Mouse (Mus musculus) kidney, adult 9 months (tissue): ENCODE data around the gene Ehbp1.

Experiments used
- DNase-seq: peaks from one replicate; pipeline ENCODE4 v3.0.0; 2022

Ehbp1 gene

DNA sequence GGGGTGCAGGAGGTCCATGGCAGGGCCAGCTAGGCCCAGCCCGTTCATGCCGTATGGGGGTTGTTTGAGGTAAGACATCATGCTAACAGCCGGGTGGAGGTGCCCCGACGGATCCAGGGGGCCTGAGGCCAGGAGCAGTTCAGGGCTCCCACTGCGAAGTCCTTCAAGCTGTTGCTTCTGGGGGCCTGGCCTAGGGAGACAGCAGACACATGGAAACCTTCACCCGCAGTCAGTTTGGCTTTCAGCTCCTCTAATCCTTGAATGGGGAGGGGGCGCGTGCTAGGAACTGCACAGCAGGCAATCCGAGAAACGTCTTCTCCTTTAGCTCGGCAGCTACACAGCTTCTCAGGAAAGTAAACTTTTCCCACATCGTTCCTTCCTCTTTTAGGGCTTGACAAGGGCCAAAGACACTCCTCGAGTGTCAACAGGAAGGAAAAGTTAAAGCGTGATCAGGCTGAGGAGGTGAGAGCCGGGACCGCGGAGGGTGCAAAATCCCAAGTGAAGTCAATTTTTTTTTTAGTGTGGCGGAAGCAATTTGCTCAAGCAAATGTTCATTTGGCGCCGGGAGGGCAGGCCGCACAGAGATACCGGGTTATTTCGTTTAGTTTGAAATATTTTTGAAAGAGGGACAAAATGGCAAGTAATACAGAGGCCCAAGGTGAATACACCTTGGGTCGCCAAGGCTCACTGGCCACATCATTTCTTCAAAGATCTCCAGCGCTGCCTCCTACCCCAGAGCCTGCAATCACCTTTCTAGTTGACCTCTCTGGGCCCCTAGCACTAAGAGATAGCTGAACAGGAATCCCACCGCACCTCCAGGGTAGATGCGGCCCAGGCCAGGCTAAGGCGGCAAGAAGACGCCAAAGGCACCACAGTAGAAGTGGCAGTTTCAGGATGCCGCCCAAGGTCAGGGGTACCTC is 342.4 kb downstream of the Ehbp1 start:
- DNase-seq, result no peak

DNA sequence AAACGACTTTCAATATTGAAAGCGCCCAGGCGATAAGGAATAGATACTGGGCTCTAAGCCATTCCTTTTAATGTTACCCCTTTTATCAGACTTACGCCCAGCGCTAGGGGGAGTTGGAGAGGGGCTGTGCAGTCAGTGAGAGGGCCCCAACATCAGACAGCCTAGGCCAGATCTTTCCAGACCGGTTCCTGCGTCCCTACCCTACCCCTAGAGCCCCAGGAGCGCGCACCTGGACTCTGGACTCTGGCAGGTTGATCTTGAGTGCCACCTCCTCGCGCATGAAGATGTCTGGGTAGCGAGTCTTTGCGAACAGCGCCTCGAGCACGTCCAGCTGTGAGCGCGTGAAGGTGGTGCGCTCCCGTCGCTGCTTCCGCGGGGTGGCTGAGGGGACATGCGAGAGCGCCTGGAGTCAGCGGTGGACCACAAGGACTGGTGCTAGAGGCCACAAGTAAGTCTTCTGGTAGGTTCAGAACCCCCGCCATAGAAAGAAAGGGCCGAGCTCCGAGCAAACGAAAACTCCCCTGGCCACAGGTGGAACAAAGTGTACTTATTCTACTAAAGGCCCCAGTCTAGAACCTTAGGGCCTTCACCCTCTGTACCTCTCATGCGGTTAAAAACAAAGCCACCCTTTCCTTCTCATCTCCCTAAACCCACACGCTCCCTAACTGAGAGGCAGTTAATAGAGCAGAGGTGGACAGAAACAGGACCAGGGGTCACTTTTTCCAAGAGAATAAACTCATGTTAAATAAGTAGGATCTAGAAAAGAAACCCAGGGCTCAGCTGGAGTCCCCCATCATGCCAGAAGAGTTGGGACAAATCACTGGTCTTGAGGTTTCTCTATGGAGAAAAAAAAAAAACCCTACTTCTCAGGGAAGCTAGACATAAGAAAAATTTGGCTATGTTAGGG is 343.7 kb downstream of the Ehbp1 start:
- peak; percentile 47 for DNase-seq

DNA sequence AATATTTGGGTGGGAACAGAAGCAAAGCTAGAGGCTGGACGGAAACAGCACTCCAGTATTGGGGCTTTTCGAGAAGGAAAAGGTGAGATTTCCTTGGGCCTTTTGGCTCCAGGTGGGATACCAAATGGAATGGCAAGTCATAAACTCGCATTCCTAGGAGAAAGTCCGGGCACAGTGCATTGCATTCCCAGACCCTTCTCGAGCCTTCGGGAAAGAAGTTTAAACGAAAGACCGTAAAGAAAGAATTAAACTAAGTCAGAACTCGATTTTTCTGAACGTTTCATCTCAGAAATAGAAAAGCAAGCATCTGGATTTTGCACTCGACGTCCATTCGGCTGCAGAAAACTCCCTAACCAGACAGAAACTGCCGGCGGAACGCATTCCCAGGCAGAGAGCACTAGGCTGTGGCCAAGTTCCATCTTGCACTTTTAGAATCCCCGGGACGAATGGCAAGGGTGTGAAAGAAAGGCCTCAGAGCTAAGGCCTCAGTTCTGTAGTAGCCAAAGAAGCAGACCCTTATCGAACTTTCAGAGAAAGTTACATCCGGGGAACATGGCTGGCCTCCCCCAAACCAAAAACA is 344.4 kb downstream of the Ehbp1 start:
- peak; percentile 20 for DNase-seq

DNA sequence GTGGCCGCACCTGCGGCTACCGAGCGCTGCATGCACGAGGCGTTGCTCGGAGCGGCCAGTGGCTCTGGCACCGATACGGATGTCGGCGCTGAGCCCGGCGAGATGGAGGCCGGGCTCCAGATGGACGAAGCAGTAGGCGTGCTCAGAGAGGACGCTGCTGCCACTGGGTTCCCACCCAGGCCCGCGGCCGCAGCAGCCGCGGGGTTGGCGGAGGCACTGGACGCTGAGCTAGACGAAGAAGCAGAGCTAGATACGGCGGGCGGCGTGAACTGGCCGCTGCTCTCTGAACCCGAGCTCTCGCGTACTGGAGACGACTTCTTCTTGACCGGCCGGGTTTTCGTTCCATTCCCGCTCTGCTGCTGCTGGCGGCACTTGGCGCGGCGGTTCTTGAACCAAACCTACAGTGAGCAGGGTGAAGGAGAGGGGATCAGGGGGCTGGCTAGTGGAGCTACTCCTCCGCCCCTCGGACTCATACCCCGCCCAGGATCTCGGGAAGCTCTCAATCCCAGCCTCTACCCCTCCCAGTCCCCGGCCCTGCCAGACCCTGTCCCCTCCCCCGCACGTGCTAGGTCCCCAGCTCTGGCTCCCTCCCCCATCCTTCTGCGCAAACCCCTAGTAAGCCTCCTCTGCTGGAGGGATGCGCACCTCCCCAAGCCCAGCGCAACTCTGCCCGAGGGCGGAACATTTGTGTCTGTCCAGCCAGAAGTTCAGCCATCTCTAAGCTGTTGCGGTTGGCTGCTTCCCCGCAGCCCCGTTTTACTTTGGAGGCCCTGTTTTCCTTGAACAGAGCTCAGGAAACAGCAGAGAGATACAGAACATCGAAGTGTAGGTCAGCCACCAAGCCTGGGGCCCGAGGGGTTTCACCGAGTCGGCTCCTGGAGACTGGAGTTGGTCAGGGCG is 345.2 kb downstream of the Ehbp1 start:
- DNase-seq, result peak; percentile 13

DNA sequence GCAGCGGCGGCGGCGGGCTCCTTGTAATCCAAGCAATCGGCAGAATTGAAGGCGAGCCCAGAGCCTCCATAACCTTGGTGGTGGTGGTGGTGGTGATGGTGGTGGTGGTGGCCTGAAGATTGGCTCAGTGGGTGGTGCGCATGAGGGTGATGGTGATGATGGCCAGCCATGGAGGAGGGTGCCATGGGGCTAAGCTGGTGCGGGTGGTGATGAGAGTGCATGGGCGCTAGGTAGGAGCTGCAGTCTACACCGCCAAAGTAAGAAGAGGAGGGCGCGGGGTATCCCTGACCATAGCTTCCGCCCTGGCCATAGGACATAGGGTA is 345.8 kb downstream of the Ehbp1 start:
- peak; percentile 4 for DNase-seq

DNA sequence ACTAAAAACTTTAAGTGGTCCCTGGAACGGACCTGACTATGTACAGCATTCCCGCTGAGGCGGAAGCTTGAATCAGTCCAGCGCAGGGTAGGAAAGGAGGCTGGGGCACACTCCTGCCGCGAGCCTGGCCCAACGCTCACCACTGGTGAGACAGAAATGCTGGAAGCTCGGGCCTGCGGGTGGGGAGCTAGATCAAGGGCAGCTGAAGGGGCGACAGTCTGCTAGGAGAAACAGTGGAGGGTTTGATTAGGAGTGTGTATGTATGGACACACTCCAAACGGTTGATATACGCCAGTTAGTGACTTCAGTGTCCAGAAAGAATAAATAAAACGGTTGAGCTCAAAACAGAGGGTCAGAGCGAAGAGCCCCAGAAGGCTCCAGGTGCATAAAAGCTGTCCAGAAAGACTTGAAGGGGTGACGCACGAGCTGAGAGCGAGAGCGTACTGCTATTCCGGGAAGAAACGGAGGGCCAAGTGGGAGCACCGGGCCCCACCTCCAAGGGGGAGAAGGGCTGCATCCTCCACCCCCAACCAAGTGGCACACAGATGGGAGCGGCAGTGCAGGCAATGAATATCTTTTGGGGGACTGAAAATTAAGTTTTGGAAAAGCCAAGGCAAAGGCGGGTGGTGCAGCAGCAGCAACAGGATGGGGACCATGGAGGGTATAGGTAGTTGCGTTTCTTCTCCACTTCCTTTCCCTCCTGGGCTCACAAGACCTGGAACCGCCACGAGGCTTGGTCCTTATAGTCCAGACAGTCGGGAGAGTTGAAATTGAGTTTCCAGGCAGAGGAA is 346.4 kb downstream of the Ehbp1 start:
- DNase-seq, result peak; percentile 6

DNA sequence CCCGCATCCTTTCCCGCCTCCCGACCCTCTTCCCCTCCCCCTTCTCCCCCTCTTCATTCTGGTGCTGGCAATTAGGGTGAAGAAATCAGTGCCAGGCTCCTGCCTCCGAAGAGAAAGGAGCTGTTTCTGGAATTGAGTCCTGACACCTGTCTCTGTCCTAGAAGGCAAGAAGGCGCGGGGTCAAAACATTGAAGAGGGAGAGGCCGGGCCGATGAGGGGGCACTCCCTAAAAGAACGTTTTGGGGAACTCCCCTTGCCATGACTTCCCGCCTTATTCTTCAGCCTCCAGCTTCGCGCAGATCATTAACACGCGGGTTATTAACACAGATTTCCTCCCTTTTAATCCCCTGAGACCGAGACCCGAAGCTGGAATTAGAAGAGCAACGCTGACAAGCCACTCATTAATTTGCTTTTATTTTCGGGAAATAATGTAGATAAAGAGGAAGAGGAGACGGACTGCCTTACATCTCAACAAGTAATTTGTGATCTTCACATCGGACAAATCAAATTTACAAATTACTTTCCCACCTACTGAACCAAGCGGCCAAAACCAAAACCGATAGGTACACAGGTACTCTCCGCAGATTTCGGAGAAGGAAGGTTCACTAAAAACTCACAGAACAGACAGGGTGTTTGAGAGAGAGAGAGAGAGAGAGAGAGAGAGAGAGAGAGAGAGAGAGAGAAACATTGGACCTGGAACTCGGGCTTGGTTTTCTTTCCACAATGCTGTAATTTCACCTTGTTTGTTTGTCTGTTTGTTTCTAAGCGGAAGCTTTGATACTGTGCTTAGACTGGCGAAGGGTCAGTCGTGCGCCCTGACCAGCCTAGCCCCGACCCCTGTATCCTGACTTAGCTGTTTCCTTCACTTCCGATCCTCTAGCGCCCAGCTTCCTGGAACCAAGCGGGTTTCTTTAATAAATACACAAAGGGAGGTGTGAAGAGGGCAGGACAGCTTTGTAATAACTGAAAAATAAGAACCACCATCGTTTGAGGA is 347.4 kb downstream of the Ehbp1 start:
- peak; percentile 17 for DNase-seq

DNA sequence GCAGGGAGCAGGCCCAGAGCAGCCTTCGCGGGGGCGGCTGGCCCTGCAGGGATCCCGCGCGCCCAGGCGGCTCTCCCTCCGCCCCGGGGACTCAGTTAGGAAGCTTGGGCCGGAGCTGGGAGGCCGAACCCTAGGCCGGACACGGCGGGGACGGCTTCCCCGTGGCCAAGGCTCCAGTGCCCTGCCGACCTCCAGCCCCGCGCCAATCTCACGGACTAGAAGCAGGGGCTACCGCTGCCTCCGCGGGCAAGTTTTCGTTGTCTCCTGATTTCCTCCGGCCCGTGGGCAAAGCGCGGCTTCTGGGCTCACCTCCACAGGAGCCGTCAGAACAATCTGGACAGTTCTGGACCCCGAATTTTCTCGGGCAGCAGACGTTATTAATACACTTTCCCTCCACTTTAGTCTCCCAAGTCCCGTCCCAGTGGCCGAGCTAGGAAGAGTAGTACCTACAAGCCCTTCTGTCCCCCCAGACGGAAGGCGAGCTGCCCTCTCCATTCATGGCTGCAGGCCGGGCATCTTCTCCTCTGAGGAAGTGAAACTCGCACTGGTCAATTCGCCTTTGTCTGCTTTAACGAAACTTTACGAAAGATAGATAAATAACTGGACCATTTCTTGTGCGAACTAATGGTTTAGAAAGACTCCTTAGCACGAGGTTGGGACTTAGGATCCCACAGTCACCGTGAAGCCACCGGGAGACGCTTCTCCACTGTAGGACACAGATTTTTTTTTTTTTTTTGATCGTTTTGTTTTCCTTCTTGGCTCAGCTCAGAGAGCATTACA is 348.3 kb downstream of the Ehbp1 start:
- peak; percentile 49 for DNase-seq

DNA sequence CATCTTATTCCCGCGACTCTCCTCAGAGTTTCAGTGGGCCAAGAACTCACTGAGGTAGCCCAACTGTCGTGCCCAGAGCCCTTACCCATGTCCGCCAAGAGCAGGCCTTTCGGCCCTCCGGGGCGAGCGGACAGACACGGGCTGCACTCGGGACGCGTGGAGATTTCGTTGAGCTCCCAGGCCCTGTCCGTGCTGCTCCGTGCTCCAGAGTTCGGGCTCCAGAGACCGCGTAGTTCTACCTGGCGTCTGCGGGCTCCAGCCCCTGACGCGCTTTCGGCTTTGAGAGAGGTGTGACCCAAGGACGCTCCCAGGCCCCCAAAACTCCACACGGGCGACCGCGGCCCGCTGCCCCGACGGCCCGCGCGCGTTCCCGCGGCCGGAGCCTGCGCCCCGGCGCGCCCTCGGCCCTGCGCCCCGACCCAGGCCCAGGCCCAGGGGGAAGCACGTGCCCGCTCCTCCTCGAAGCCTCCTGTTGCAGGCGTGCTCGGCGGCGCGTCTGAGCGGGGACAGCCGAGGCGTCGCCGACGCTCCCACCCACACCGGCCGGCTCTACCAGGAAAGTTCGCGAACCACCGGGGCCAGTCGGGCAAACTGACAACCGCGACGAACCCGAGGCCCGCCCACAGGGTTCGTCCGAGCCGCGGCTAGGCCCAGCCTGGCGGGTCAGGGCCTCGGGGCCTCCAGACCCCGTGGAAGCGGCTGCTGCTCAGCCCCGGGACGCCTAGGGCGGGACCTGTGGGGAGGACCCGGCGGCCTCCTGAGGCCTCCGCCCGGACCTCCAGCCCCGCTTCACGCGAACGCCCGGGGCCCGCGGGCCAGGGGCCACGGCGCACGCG is 349.1 kb downstream of the Ehbp1 start:
- peak; percentile 6 for DNase-seq

DNA sequence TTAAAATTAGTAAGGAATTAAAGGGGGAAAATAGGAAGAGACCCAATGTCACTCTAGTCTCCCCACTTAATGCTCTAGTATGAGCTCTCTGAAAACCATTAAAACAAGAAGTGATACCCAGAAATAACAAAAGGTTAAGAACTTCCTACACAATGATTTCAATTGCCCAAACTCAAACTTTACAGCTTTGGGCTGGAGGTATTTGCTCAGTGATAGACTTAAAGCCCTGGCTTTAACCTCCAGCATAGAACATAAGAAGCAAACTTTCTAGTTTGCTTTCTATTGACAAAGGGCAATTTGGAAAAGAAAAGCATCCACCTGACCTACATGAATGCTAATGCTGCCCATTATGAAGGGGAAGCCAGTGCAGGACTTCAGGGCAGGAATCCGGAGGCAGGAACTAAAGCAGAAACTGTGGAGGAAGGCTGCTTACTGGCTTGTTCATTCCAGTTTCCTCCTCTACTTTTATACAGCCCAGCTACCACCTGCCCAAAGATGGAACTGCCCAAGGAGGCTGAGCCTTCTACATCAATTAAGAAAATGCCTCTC is 353.6 kb downstream of the Ehbp1 start:
- DNase-seq, result no peak

DNA sequence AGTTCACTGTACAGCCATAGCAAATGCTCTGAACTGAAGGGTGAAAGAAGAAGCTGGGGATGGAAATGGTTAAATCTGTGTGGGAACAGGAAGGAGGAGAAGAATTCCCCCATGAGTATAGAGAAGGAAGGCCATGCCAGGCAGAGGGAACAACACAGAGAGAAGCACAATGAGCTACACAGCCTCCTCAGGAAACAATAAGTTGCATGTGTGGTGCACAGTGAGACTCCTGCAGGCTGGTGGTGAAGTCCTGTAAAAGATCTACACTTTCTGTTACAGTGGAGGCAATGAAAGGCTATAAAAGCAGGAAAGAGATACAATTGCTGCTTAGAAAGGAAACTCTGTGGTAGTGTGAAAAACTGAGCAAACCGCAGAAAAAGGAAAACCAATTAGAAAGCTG is 357.0 kb downstream of the Ehbp1 start:
- DNase-seq, result no peak

DNA sequence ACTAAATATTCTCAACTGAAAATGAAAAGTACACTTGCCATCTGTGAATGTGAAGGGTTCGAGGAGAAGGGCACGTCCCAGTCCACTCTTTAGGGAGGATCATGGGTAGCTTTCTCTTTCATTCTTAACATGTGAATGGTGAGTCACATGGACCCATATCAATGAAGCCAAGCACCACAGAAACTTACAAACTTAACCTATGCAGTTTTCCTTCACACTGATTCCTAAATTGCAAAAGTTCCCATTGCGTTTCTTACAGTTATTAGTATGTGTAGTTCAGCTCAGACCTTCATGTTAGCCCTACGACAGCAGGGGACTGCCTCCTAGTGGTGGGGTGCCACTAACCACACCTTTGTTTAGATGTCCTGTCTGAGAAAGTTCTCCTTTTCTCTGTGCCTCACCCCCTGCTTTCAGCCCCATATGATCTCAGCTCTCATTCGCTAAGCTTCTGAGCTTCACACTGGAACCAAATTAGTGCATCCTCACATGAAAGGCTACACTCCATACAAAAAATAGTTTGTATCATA is 368.0 kb downstream of the Ehbp1 start:
- no peak for DNase-seq

DNA sequence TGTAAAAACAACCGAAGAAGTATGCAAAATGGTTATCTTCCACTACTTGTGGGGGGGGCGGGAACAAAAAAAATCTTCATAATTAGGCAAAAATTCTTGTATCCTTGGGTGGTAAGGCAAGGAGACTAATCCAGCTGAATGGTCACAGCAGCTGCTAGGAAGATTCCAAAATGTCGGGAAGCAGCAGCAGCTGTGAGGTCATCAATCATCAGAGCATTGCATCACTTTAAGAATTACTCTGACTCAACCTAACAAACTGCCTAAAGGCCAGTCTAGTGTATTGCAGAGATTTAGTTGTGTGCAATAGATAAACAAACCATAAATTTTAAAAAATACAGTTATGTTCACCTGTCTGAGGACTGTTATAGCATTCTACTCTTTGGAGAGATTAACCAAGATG is 368.5 kb downstream of the Ehbp1 start:
- no peak for DNase-seq

DNA sequence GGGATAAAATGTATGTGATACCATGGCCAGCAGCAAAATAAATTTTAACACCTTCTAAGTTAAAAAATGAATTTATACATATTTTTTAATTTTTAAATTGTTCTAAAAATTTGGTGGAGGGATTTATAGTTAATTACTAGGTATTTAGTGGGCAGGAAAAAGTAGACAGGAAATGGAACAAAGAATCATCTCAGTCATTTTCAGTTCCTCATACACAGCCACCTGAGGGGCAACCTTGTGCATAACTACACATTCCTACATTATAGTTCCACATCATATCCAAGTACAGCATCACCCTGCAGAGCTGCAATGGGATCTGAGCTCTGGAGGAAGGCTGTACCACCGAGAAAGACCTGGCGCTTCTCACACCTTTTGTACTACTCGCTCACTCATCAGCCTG is 373.2 kb downstream of the Ehbp1 start:
- no peak for DNase-seq
